Mouse (Mus musculus) ES-E14 (cell line): ENCODE results near the gene Akap7. TPM values are rescaled to one million over a fixed set of nuclear protein-coding genes. Genes with fewer than 3 reads are reported as not detected.

Source experiments
- DNase-seq: peaks from one replicate; pipeline ENCODE4 v3.0.0-alpha.2; 2013; ENCODE audit warnings: low read depth, low spot score
- H3K27ac ChIP-seq: 2 replicates; pipeline ENCODE4 v1.5.1; 2012; ENCODE audit warnings: low read depth, mild to moderate bottlenecking, low read length, moderate library complexity, mixed read lengths; ENCODE audit not compliant: poor library complexity, insufficient read depth, severe bottlenecking
- H3K36me3 ChIP-seq: 2 replicates; pipeline ENCODE4 v1.6.1; 2012; ENCODE audit warnings: mild to moderate bottlenecking, low read length, moderate library complexity, mixed read lengths; ENCODE audit not compliant: control insufficient read depth, poor library complexity, insufficient read depth, severe bottlenecking
- H3K4me1 ChIP-seq, 2 experiments: fragments of 150-350 bp in 1 of 2; sonication (generic) in 1 of 2; 2 replicates each; pipeline ENCODE4 v1.6.1; 2012; ENCODE audit warnings: low read length in 2 of 2, mild to moderate bottlenecking in 1 of 2, mixed read lengths in 1 of 2; ENCODE audit not compliant: control insufficient read depth in 2 of 2, insufficient read depth in 2 of 2, poor library complexity in 1 of 2
- H3K4me3 ChIP-seq, 2 experiments: fragments of 150-350 bp in 1 of 2; sonication (generic) in 1 of 2; 2 replicates each; pipeline ENCODE4 v1.5.1; 2012; ENCODE audit warnings: low read length in 2 of 2, low read depth in 1 of 2, mild to moderate bottlenecking in 1 of 2, mixed read lengths in 1 of 2; ENCODE audit not compliant: insufficient read depth in 1 of 2, poor library complexity in 1 of 2, severe bottlenecking in 1 of 2
- H3K9ac ChIP-seq: 2 replicates; pipeline ENCODE4 v1.6.1; 2012; ENCODE audit warnings: low read depth, mild to moderate bottlenecking, low read length, mixed read lengths; ENCODE audit not compliant: poor library complexity, insufficient read depth, severe bottlenecking
- H3K9me3 ChIP-seq: fragments of 150-350 bp; sonication (generic); 2 replicates; pipeline ENCODE4 v1.6.1; 2012; ENCODE audit warnings: low read depth, mild to moderate bottlenecking, low read length; ENCODE audit not compliant: control insufficient read depth, insufficient read depth
- CHD2 ChIP-seq: IDR thresholded peaks from 2 replicates; pipeline ENCODE4 v1.6.1; 2014; ENCODE audit warnings: mild to moderate bottlenecking, low read depth, low read length, inconsistent platforms
- HCFC1 ChIP-seq: IDR thresholded peaks from 2 replicates; pipeline ENCODE4 v1.6.1; 2012; ENCODE audit warnings: low read length, inconsistent platforms, borderline replicate concordance; ENCODE audit not compliant: insufficient read depth
- MAFK ChIP-seq: IDR thresholded peaks from 2 replicates; pipeline ENCODE4 v1.6.1; 2014; ENCODE audit warnings: mild to moderate bottlenecking, low read depth, low read length, inconsistent platforms; ENCODE audit not compliant: insufficient read depth
- ZC3H11A ChIP-seq: IDR thresholded peaks from 2 replicates; pipeline ENCODE4 v1.6.1; 2012; ENCODE audit warnings: low read depth, mild to moderate bottlenecking, inconsistent platforms, low read length, borderline replicate concordance
- ZNF384 ChIP-seq: IDR thresholded peaks from 2 replicates; pipeline ENCODE4 v1.6.1; 2012; ENCODE audit warnings: low read depth, low read length, inconsistent platforms
- in situ Hi-C, 2 experiments: fragments of 600-800 bp; cut with MboI; formaldehyde crosslinking; loops; one replicate each; pipeline ENCODE4 v1.15.1; 2025; ENCODE audit warnings: low sequenced_read_pairs in 2 of 2, inconsistent platforms in 1 of 2; ENCODE audit not compliant: unreplicated experiment in 2 of 2
- total RNA-seq: library from RNA; depleted of rRNA; stranded (reverse); fragments of 300-350 nt; gene quantifications from 2 replicates; pipeline ENCODE4 v1.2.3, GENCODE M21; 2012

Gene Akap7
- total RNA-seq, 1 experiment = 12.8 TPM

DNA sequence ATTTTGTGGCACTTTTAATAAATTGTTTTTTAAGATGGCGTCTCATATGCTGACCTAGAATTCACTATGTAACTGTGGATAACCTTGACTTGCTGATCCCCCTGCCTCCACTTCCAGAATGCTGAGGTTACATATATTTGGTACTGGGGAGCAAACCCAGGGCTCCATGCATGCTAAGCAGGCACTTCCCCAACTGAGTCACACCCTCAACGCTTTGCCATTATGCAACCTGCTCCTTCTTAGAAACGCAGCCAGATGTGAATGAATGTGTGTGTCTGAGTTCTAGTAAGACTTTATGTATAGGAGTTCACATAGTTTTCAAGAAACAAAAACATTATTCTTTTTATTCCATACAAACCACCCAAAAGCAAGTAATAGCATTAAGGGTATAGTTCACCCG lies 13.5 kb upstream of the Akap7 start:
- H3K27ac ChIP-seq = no peak overlapping the region
- in situ Hi-C loops = no loop called here
- no peak overlapping the region for H3K4me3 ChIP-seq
- no peaks in the 10 kb centered on the region for H3K36me3 ChIP-seq
- no peaks in the 10 kb centered on the region for H3K9me3 ChIP-seq
- TF ChIP-seq CHD2 (no peak), ZNF384 (no peak), MAFK (no peak), HCFC1 (no peak), ZC3H11A (no peak)
- H3K9ac ChIP-seq = no peak overlapping the region
- no peak for DNase-seq
- peaks cover 0 to 4% of the 10 kb centered on the region in 2 experiments; a peak in 2 of 4 replicates for H3K4me1 ChIP-seq

DNA sequence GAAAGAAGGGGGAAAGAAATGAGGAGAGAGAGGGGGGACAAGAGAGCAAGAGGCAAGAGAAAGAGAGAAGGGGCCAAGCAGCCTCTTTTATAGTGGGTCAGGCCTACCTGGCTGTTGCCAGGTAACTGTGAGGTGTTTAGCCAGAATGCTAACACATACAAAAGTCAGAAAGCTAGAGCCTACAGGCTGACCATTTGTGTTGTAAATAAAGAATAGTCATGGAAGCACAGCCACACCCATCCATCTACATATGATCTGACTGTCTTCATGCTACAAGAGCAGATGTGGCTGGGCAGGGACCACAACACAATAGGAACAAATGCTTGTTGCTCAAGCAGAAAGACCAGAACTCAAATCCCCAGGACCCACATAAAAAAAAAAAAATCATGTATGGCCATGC lies 11.9 kb upstream of the Akap7 start:
- H3K27ac ChIP-seq = no peak overlapping the region; the same call in 1 of the 2 replicates
- DNase-seq = no peak
- H3K9ac ChIP-seq = no peak overlapping the region
- in situ Hi-C loops = no loop called here
- TF ChIP-seq ZC3H11A (no peak), ZNF384 (no peak), CHD2 (no peak), MAFK (no peak), HCFC1 (no peak)
- no peaks in the 10 kb centered on the region for H3K36me3 ChIP-seq
- H3K9me3 ChIP-seq = no peaks in the 10 kb centered on the region
- peaks cover 7 to 9% of the 10 kb centered on the region in 2 experiments; a peak in 3 of 4 replicates for H3K4me1 ChIP-seq
- H3K4me3 ChIP-seq = no peak overlapping the region

DNA sequence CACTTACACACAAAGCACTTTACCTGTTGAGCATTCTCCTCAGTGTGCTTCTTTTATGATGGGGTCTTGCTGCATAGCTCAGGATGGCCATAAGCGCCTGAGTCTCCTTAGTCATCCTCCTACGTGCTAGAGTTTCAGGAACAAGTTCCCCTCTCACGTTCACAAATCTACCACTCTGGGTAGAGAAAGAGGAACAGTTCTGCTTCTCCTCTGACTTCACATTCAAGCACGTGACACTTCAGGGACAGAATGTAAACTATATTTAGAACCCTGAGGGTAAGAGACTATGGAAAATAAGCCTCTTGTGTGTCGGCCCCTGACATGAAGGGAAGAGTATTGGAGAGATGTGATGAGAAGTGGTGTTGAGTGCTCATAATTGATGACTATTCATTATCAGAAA lies 10.7 kb upstream of the Akap7 start:
- H3K9me3 ChIP-seq = no peaks in the 10 kb centered on the region
- peaks cover 9 to 11% of the 10 kb centered on the region in 2 experiments for H3K4me1 ChIP-seq
- H3K36me3 ChIP-seq = no peaks in the 10 kb centered on the region
- H3K9ac ChIP-seq = no peak overlapping the region
- no peak overlapping the region for H3K27ac ChIP-seq
- in situ Hi-C loops = no loop called here
- H3K4me3 ChIP-seq = no peak overlapping the region
- DNase-seq = no peak
- no peak for TF ChIP-seq MAFK
- no peak for TF ChIP-seq HCFC1
- no peak for TF ChIP-seq ZC3H11A
- no peak for TF ChIP-seq CHD2
- no peak for TF ChIP-seq ZNF384

DNA sequence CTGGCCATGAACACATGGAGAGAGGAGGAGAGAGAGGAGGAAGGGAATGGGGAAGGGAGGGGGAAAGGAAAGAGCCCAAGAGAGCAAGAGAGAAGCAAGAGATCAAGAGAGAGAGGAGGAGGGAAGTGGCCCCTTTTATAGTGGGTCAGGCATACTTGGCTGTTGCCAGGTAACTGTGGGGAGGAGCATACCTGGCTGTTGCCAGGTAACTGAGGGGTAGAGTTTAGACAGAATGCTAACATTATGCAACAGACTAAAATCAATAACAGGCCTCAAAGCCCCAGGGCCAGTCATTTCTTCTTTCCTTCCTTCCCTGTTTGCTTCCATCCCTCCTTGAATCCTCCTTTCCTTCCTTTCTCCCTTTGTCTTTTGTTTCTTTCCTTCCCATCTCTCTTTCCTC lies 10.0 kb upstream of the Akap7 start:
- Histone ChIP-seq H3K4me3 (no peak overlapping the region), H3K36me3 (no peaks in the 10 kb centered on the region), H3K27ac (no peak overlapping the region), H3K9me3 (no peaks in the 10 kb centered on the region), H3K9ac (no peak overlapping the region), H3K4me1 (peaks cover 14 to 15% of the 10 kb centered on the region in 2 experiments)
- TF ChIP-seq MAFK (no peak), ZC3H11A (no peak), ZNF384 (no peak), HCFC1 (no peak), CHD2 (no peak)
- in situ Hi-C loops = no loop called here
- DNase-seq = no peak
